Mouse (Mus musculus) neural tube, embryonic 15.5 days (tissue): ENCODE data around the gene Prss54. TPM values are rescaled to one million over a fixed set of nuclear protein-coding genes. Genes with fewer than 3 reads are reported as not detected.

ENCODE experiments used
- ATAC-seq: fragments of 200-750 bp; cut with Nextera tagmentation; 2 replicates; pipeline ENCODE4 v1.8.0; 2017; ENCODE audit warnings: mild to moderate bottlenecking, moderate TSS enrichment, moderate library complexity; ENCODE audit not compliant: low FRiP score
- H3K27ac ChIP-seq: fragments of 300-500 bp; sonication (generic); replicated peaks from 2 replicates; pipeline ENCODE4 v1.5.1; 2015; ENCODE audit warnings: mild to moderate bottlenecking, inconsistent platforms
- H3K27me3 ChIP-seq: fragments of 300-500 bp; sonication (generic); replicated peaks from 2 replicates; pipeline ENCODE4 v1.6.1; 2015; ENCODE audit warnings: inconsistent platforms
- H3K36me3 ChIP-seq: fragments of 300-500 bp; sonication (generic); 2 replicates; pipeline ENCODE4 v1.6.1; 2015; ENCODE audit warnings: inconsistent platforms
- H3K4me1 ChIP-seq: fragments of 300-500 bp; sonication (generic); 2 replicates; pipeline ENCODE4 v1.6.1; 2015; ENCODE audit warnings: inconsistent platforms
- H3K4me2 ChIP-seq: fragments of 300-500 bp; sonication (generic); 2 replicates; pipeline ENCODE4 v1.6.1; 2015; ENCODE audit warnings: inconsistent platforms, mild to moderate bottlenecking, moderate library complexity
- H3K4me3 ChIP-seq: fragments of 300-500 bp; sonication (generic); replicated peaks from 2 replicates; pipeline ENCODE4 v1.5.1; 2015; ENCODE audit warnings: mild to moderate bottlenecking, inconsistent platforms
- H3K9ac ChIP-seq: fragments of 300-500 bp; sonication (generic); replicated peaks from 2 replicates; pipeline ENCODE4 v1.6.1; 2015; ENCODE audit warnings: mild to moderate bottlenecking, inconsistent platforms
- H3K9me3 ChIP-seq: fragments of 300-500 bp; sonication (generic); replicated peaks from 2 replicates; pipeline ENCODE4 v1.6.1; 2016; ENCODE audit warnings: inconsistent platforms
- WGBS: fragments of 180-500 bp; shearing (Covaris S2); methylation state at CpG from one replicate; pipeline ENCODE4 v1.1.7; 2015; ENCODE audit warnings: mixed read lengths; 5-methylcytosine and 5-hydroxymethylcytosine counted together
- polyA plus RNA-seq: library from polyadenylated mRNA; unstranded; fragments of >200 nt; fragmentation: Nextera tagmentation; extraction: Ambion mirVana; gene quantifications from 2 replicates; pipeline ENCODE4 v1.2.1, GENCODE M21; 2015

The Prss54 gene
- polyA plus RNA-seq, 1 experiment from 2014 or later: not detected

GRCm38 (mm10) chr8:95549871-95550829, 26.0 kb downstream of the Prss54 start:
- Histone ChIP-seq H3K4me1 (peaks cover 14% of the 10 kb centered on the region), H3K9ac (no peak overlapping the region), H3K9me3 (no peaks in the 10 kb centered on the region), H3K4me3 (no peak overlapping the region), H3K27ac (peak overlapping the region; percentile 74), H3K4me2 (peak overlapping the region; percentile 27), H3K27me3 (no peaks in the 10 kb centered on the region), H3K36me3 (no peaks in the 10 kb centered on the region)
- ATAC-seq: peak; percentile 88
- WGBS: 41% methylated on average over 16 of the region's 16 CpGs

GRCm38 (mm10) chr8:95547931-95548330, 28.2 kb downstream of the Prss54 start:
- no peak for ATAC-seq
- Histone ChIP-seq H3K9ac (no peak overlapping the region), H3K9me3 (no peaks in the 10 kb centered on the region), H3K4me2 (no peak overlapping the region), H3K27ac (no peak overlapping the region), H3K4me3 (no peak overlapping the region), H3K27me3 (no peaks in the 10 kb centered on the region), H3K4me1 (peaks cover 14% of the 10 kb centered on the region), H3K36me3 (no peaks in the 10 kb centered on the region)
- WGBS: 67% methylated on average over 8 of the region's 8 CpGs

- Histone ChIP-seq H3K4me1 (peaks cover 14% of the 10 kb centered on the region), H3K27ac (no peak overlapping the region), H3K4me2 (no peak overlapping the region), H3K9me3 (no peaks in the 10 kb centered on the region), H3K27me3 (no peaks in the 10 kb centered on the region), H3K9ac (no peak overlapping the region), H3K36me3 (no peaks in the 10 kb centered on the region), H3K4me3 (no peak overlapping the region)
- WGBS: 84% methylated on average over 4 of the region's 4 CpGs
- ATAC-seq: no peak
These were observed 29.2 kb downstream of the Prss54 start for GRCm38 (mm10) chr8:95546986-95547385.

GRCm38 (mm10) chr8:95545815-95546214, 30.3 kb downstream of the Prss54 start:
- 89% methylated on average over 17 of the region's 17 CpGs for WGBS
- Histone ChIP-seq H3K4me2 (no peak overlapping the region), H3K27ac (no peak overlapping the region), H3K9me3 (no peaks in the 10 kb centered on the region), H3K4me1 (peaks cover 13% of the 10 kb centered on the region), H3K27me3 (no peaks in the 10 kb centered on the region), H3K4me3 (no peak overlapping the region), H3K36me3 (no peaks in the 10 kb centered on the region), H3K9ac (no peak overlapping the region)
- ATAC-seq: no peak

GRCm38 (mm10) chr8:95543065-95543464, 33.1 kb downstream of the Prss54 start:
- no peaks in the 10 kb centered on the region for H3K9me3 ChIP-seq
- 67% methylated on average over 3 of the region's 3 CpGs for WGBS
- H3K4me3 ChIP-seq: no peak overlapping the region
- H3K27me3 ChIP-seq: no peaks in the 10 kb centered on the region
- no peak overlapping the region for H3K4me2 ChIP-seq
- no peak for ATAC-seq
- H3K4me1 ChIP-seq: no peaks in the 10 kb centered on the region
- H3K36me3 ChIP-seq: no peaks in the 10 kb centered on the region
- H3K27ac ChIP-seq: no peak overlapping the region
- H3K9ac ChIP-seq: no peak overlapping the region

- 91% methylated on average over 6 of the region's 6 CpGs for WGBS
- no peaks in the 10 kb centered on the region for H3K27me3 ChIP-seq
- no peak overlapping the region for H3K4me3 ChIP-seq
- H3K27ac ChIP-seq: no peak overlapping the region
- H3K9me3 ChIP-seq: no peaks in the 10 kb centered on the region
- H3K9ac ChIP-seq: no peak overlapping the region
- H3K4me2 ChIP-seq: no peak overlapping the region
- no peaks in the 10 kb centered on the region for H3K36me3 ChIP-seq
- H3K4me1 ChIP-seq: no peaks in the 10 kb centered on the region
- ATAC-seq: no peak
These were observed 33.9 kb downstream of the Prss54 start for GRCm38 (mm10) chr8:95542191-95542590.

- Histone ChIP-seq H3K4me3 (no peak overlapping the region), H3K4me1 (no peaks in the 10 kb centered on the region), H3K9me3 (no peaks in the 10 kb centered on the region), H3K27ac (no peak overlapping the region), H3K9ac (no peak overlapping the region), H3K36me3 (no peaks in the 10 kb centered on the region), H3K4me2 (no peak overlapping the region), H3K27me3 (no peaks in the 10 kb centered on the region)
- WGBS: 82% methylated on average over 5 of the region's 5 CpGs
- ATAC-seq: no peak
These were observed 36.7 kb downstream of the Prss54 start for GRCm38 (mm10) chr8:95539487-95539886.

- ATAC-seq: peak; percentile 85
- peaks cover 9% of the 10 kb centered on the region for H3K4me1 ChIP-seq
- no peak within 1 kb of the TSS for H3K27ac ChIP-seq
- peak within 1 kb of the TSS; percentile 93 for H3K4me2 ChIP-seq
- peak within 1 kb of the TSS; percentile 43 for H3K9ac ChIP-seq
- H3K36me3 ChIP-seq: no peaks in the 10 kb centered on the region
- no peaks in the 10 kb centered on the region for H3K27me3 ChIP-seq
- WGBS: 7% methylated on average over 33 of the region's 33 CpGs
- peak within 1 kb of the TSS; percentile 50 for H3K4me3 ChIP-seq
- H3K9me3 ChIP-seq: no peaks in the 10 kb centered on the region
These were observed 42.4 kb downstream of the Prss54 start, which contains the start of gene Ccdc113 for GRCm38 (mm10) chr8:95533584-95534387. TSS of gene Ccdc113 (plus strand) at chr8:95534085.

- Histone ChIP-seq H3K27ac (no peak overlapping the region), H3K9ac (no peak overlapping the region), H3K4me3 (no peak overlapping the region), H3K36me3 (no peaks in the 10 kb centered on the region), H3K9me3 (no peaks in the 10 kb centered on the region), H3K4me1 (peaks cover 9% of the 10 kb centered on the region), H3K4me2 (no peak overlapping the region), H3K27me3 (no peaks in the 10 kb centered on the region)
- 67% methylated on average over 4 of the region's 4 CpGs for WGBS
- no peak for ATAC-seq
These were observed 43.9 kb downstream of the Prss54 start for GRCm38 (mm10) chr8:95532206-95532605.

- ATAC-seq: no peak
- Histone ChIP-seq H3K36me3 (no peaks in the 10 kb centered on the region), H3K4me1 (peaks cover 3% of the 10 kb centered on the region), H3K27me3 (no peaks in the 10 kb centered on the region), H3K9ac (no peak overlapping the region), H3K4me3 (no peak overlapping the region), H3K27ac (no peak overlapping the region), H3K4me2 (no peak overlapping the region), H3K9me3 (no peaks in the 10 kb centered on the region)
- 66% methylated on average over 9 of the region's 9 CpGs for WGBS
These were observed 47.3 kb downstream of the Prss54 start for GRCm38 (mm10) chr8:95528750-95529310.

- Histone ChIP-seq H3K4me3 (no peak overlapping the region), H3K27ac (no peak overlapping the region), H3K9me3 (no peaks in the 10 kb centered on the region), H3K4me2 (no peak overlapping the region), H3K27me3 (no peaks in the 10 kb centered on the region), H3K36me3 (no peaks in the 10 kb centered on the region), H3K4me1 (no peaks in the 10 kb centered on the region), H3K9ac (no peak overlapping the region)
- 79% methylated on average over 10 of the region's 10 CpGs for WGBS
- ATAC-seq: no peak
These were observed 47.9 kb downstream of the Prss54 start for GRCm38 (mm10) chr8:95528194-95528593.
